ENCODE assay signal across 9 mouse cellular contexts in the genomic region with DNA sequence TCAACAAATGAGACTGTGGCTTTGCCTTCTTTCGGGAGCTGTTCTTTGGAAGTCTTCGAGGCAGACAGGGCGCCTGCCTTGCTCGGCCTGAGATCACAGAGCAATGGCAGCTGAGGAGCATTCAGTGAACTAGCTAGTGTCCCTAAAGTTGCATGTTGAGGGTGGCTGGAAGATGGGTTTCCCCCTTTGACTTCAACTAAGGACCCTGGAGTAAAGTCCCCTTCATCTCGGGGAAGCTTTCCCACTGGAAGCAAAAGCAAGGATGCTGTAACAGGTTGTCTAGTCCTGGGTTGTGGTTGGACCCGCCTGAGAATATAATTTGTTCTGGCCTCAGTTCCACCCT.
DNase-seq lines count a peak whose midpoint lies in the region; ATAC-seq and TF ChIP-seq lines count a peak whose summit lies in the region.
"Had no signal": no experiment of that assay in that cellular context is flagged by ENCODE, and none has a peak within 500 bp of the region (broad histone marks: within the 10 kb centered on the region; RNA-seq: fewer than 3 reads in every experiment).

No protein-coding gene starts in this region.

- peaks cover 12% of the 10 kb centered on the region for H3K27me3 ChIP-seq in heart, embryonic 12.5 days (replicated peaks)
- H3K27me3 ChIP-seq in E14TG2a.4 (ENCODE audit: insufficient read depth, low read length): peaks cover 39% of the 10 kb centered on the region
- H3K27me3 ChIP-seq in forebrain, embryonic 14.5 days (replicated peaks; ENCODE audit: control insufficient read depth, insufficient read depth, low read length): no peaks in the 10 kb centered on the region
- peaks cover 43% of the 10 kb centered on the region for H3K27me3 ChIP-seq in liver, embryonic 12.5 days (replicated peaks)

- peak overlapping the region; percentile 61 for H3K4me3 ChIP-seq in heart, embryonic 12.5 days
- H3K4me3 ChIP-seq in E14TG2a.4 (replicated peaks; ENCODE audit: low read length): peak overlapping the region; percentile 78
- H3K4me3 ChIP-seq in forebrain, embryonic 14.5 days (ENCODE audit: low read depth, low read length): peak overlapping the region; percentile 55
- peak overlapping the region; percentile 54; the same call in 1 of the 2 replicates for H3K4me3 ChIP-seq in liver, embryonic 12.5 days
- H3K4me3 ChIP-seq: erythroblast, embryonic 14.5 days had no signal

- TF ChIP-seq CTCF in E14TG2a.4 (conservative IDR thresholded peaks at IDR 0.05; ENCODE audit: low read length): no peak

- no peaks in the 10 kb centered on the region for H3K36me3 ChIP-seq in heart, embryonic 12.5 days
- no peaks in the 10 kb centered on the region for H3K36me3 ChIP-seq in E14TG2a.4 (ENCODE audit: insufficient read depth, low read length)
- no peaks in the 10 kb centered on the region for H3K36me3 ChIP-seq in forebrain, embryonic 14.5 days (ENCODE audit: control insufficient read depth, insufficient read depth, low read length)
- no peaks in the 10 kb centered on the region for H3K36me3 ChIP-seq in liver, embryonic 12.5 days

- WGBS in heart, embryonic 12.5 days: 19% methylated on average over 6 of the region's 6 CpGs
- 16% methylated on average over 6 of the region's 6 CpGs for WGBS in forebrain, embryonic 14.5 days
- 21% methylated on average over 6 of the region's 6 CpGs for whole genome bisulfite sequencing in liver, embryonic 12.5 days (ENCODE audit: insufficient replicate concordance)

- intact Hi-C loops in heart, postnatal 10 days (cut with DNase I): no loop called here
- intact Hi-C loops in gastrocnemius, postnatal 36 days (cut with DNase I): no loop called here

- H3K4me1 ChIP-seq in heart, embryonic 12.5 days (replicated peaks): peaks cover 9% of the 10 kb centered on the region
- H3K4me1 ChIP-seq in E14TG2a.4 (replicated peaks; ENCODE audit: low read depth, low read length): peaks cover 10% of the 10 kb centered on the region
- peaks cover 16% of the 10 kb centered on the region; the same call in 1 of the 2 replicates for H3K4me1 ChIP-seq in forebrain, embryonic 14.5 days (ENCODE audit: control insufficient read depth, insufficient read depth, low read length)
- peaks cover 9% of the 10 kb centered on the region; the same call in 1 of the 2 replicates for H3K4me1 ChIP-seq in liver, embryonic 12.5 days

- H3K9me3 ChIP-seq in heart, embryonic 12.5 days (replicated peaks): peaks cover 5% of the 10 kb centered on the region; the same call in 1 of the 2 replicates
- peaks cover 6% of the 10 kb centered on the region for H3K9me3 ChIP-seq in E14TG2a.4 (ENCODE audit: low read length)
- H3K9me3 ChIP-seq in forebrain, embryonic 14.5 days (replicated peaks; ENCODE audit: control insufficient read depth, low read length): no peaks in the 10 kb centered on the region
- H3K9me3 ChIP-seq in liver, embryonic 12.5 days (replicated peaks): no peaks in the 10 kb centered on the region

- peak overlapping the region; percentile 90 for H3K4me2 ChIP-seq in heart, embryonic 12.5 days
- H3K4me2 ChIP-seq in forebrain, embryonic 14.5 days (ENCODE audit: low read length): peak overlapping the region; percentile 100
- peak overlapping the region; percentile 76 for H3K4me2 ChIP-seq in liver, embryonic 12.5 days

- H3K27ac ChIP-seq in heart, embryonic 12.5 days (ENCODE audit: poor library complexity, severe bottlenecking): no peak overlapping the region
- H3K27ac ChIP-seq in forebrain, embryonic 14.5 days (ENCODE audit: low read depth, low read length): no peak overlapping the region
- H3K27ac ChIP-seq in liver, embryonic 12.5 days: no peak overlapping the region

- no peak for ATAC-seq in heart, embryonic 12.5 days (ENCODE audit: insufficient number of reproducible peaks, low FRiP score)
- ATAC-seq in forebrain, embryonic 14.5 days: no peak
- ATAC-seq in liver, embryonic 12.5 days: no peak
- ATAC-seq in CD4-positive, CD25-positive, alpha-beta regulatory T cell, adult 4 months: no peak

- peak overlapping the region; percentile 67 for H3K9ac ChIP-seq in heart, embryonic 12.5 days
- peak overlapping the region; percentile 74; the same call in 1 of the 2 replicates for H3K9ac ChIP-seq in forebrain, embryonic 14.5 days (ENCODE audit: low read length)
- no peak overlapping the region for H3K9ac ChIP-seq in liver, embryonic 12.5 days

- no peak for DNase-seq in heart, postnatal 10 days
- DNase-seq in forebrain, embryonic 14.5 days (ENCODE audit: low spot score): no peak
- DNase-seq in adrenal gland, adult 2 months: no peak
- DNase-seq in gastrocnemius, postnatal 36 days: no peak
